ENCODE assay signal across 26 mouse cellular contexts in the genomic region with DNA sequence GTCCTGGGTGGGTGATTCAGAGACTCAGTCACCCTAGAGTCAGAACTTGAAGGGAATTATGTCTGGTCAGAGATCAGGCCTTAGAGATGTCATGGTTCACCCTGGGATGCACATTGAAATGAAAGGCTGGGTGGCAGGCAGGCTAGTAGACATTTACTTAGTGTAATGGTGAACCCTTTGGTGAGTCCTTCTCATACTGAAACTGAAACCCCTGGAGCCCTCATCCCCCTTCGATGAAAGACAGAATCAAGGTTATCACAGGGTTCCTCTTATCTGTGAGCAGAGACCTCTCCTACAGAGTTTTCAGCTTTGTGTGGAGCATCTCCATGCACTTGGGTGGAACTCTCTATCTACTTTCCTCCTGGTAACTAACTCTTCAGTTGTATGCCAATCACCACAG. TPM values are rescaled to one million over a fixed set of nuclear protein-coding genes. Genes with fewer than 3 reads are reported as not detected.
"Had no signal": no experiment of that assay in that cellular context is flagged by ENCODE, and none has a peak within 500 bp of the region (broad histone marks: within the 10 kb centered on the region; RNA-seq: fewer than 3 reads in every experiment).

No protein-coding gene starts in this region.

- H3K27me3 ChIP-seq: lung, embryonic 15.5 days; midbrain, embryonic 12.5 days; neural tube, embryonic 12.5 days; stomach, embryonic 15.5 days had no signal

- H3K36me3 ChIP-seq: lung, embryonic 15.5 days; midbrain, embryonic 10.5 days; midbrain, embryonic 12.5 days; neural tube, embryonic 12.5 days; stomach, embryonic 15.5 days had no signal

- DNase-seq: liver, postnatal 0 days; lung, adult 2 months; lung, postnatal 14 days; lung, postnatal 36 days; midbrain, embryonic 14.5 days; right cerebral cortex, postnatal 14 days; thymus, adult 2 months; thymus, postnatal 25 days; thymus, postnatal 4 days had no signal

- H3K27ac ChIP-seq: lung, embryonic 15.5 days; macrophage; midbrain, embryonic 10.5 days; midbrain, embryonic 12.5 days; neural tube, embryonic 12.5 days; stomach, embryonic 15.5 days; stomach, postnatal 0 days had no signal

- H3K9me3 ChIP-seq: lung, embryonic 15.5 days; megakaryocyte, embryonic 14.5 days; midbrain, embryonic 10.5 days; midbrain, embryonic 12.5 days; neural tube, embryonic 12.5 days; stomach, embryonic 15.5 days had no signal

- H3K4me1 ChIP-seq: lung, embryonic 15.5 days; midbrain, embryonic 10.5 days; midbrain, embryonic 12.5 days; neural tube, embryonic 12.5 days; stomach, embryonic 15.5 days had no signal

- ATAC-seq: liver, postnatal 0 days; lung, postnatal 0 days; midbrain, embryonic 16.5 days had no signal

- H3K4me3 ChIP-seq: lung, embryonic 15.5 days; megakaryocyte, embryonic 14.5 days; midbrain, embryonic 10.5 days; midbrain, embryonic 12.5 days; myocyte; neural tube, embryonic 12.5 days; stomach, embryonic 15.5 days had no signal

RNA-seq across cellular contexts. Expression of a gene that starts 46.1 kb away (rescaled TPM):
- total RNA-seq: megakaryocyte progenitor cell, adult 5-6 weeks; neutrophil, adult 5-6 weeks had no signal
- polyA plus RNA-seq: liver, postnatal 0 days; lung, adult 2 months; lung, embryonic 15.5 days; lung, postnatal 0 days; macrophage; midbrain, embryonic 10.5 days; midbrain, embryonic 12.5 days; midbrain, embryonic 14.5 days; midbrain, embryonic 16.5 days; myocyte; neural tube, embryonic 12.5 days; neural tube, embryonic 14.5 days; spleen, adult 2 months; stomach, embryonic 15.5 days; stomach, postnatal 0 days; thymus, adult 2 months; urinary bladder, adult 2 months had no signal

RNA-seq across cellular contexts. Expression of a gene that starts 47.8 kb away (rescaled TPM):
- total RNA-seq: megakaryocyte progenitor cell, adult 5-6 weeks; neutrophil, adult 5-6 weeks had no signal
- polyA plus RNA-seq: liver, postnatal 0 days; lung, adult 2 months; lung, embryonic 15.5 days; lung, postnatal 0 days; macrophage; midbrain, embryonic 10.5 days; midbrain, embryonic 12.5 days; midbrain, embryonic 14.5 days; midbrain, embryonic 16.5 days; myocyte; neural tube, embryonic 12.5 days; neural tube, embryonic 14.5 days; spleen, adult 2 months; stomach, embryonic 15.5 days; stomach, postnatal 0 days; testis, adult 2 months; thymus, adult 2 months; urinary bladder, adult 2 months had no signal
